Comparison of ENCODE assay signal across 15 mouse cellular contexts in genomic region chrX:131410567-131410966, GRCm38 (mm10).
"Had no signal": no experiment of that assay in that cellular context is flagged by ENCODE, and none has a peak within 500 bp of the region (broad histone marks: within the 10 kb centered on the region; RNA-seq: fewer than 3 reads in every experiment).

No protein-coding gene starts in this region.

- DNase-seq: retina, postnatal 1 day; right cerebral cortex, adult 18-20 months; right cerebral cortex, postnatal 14 days; right cerebral cortex, postnatal 25 days; right cerebral cortex, postnatal 4 days; spleen, adult 18-20 months; thymus, adult 18-20 months; thymus, adult 2 months; thymus, postnatal 14 days; thymus, postnatal 25 days; thymus, postnatal 36 days; thymus, postnatal 4 days had no signal

- H3K4me2 ChIP-seq: neural tube, embryonic 15.5 days; stomach, embryonic 15.5 days had no signal

- H3K27me3 ChIP-seq: neural tube, embryonic 15.5 days; stomach, embryonic 15.5 days had no signal

- H3K4me1 ChIP-seq: neural tube, embryonic 15.5 days; stomach, embryonic 15.5 days had no signal

- H3K27ac ChIP-seq: neural tube, embryonic 15.5 days; stomach, embryonic 15.5 days; stomach, postnatal 0 days had no signal

- H3K36me3 ChIP-seq: neural tube, embryonic 15.5 days; stomach, embryonic 15.5 days had no signal

- H3K9ac ChIP-seq: neural tube, embryonic 15.5 days; stomach, embryonic 15.5 days had no signal

- H3K4me3 ChIP-seq: neural tube, embryonic 15.5 days; stomach, embryonic 15.5 days had no signal

- H3K9me3 ChIP-seq: neural tube, embryonic 15.5 days; stomach, embryonic 15.5 days had no signal
